Mouse (Mus musculus): ENCODE measurements around the gene Add3.
"Not testable (repeated sequence)": the region's sequence is repeated elsewhere in the genome, so short reads cannot be mapped to it uniquely, and the experiment has no call there.

Add3 gene

GRCm38 (mm10) chr19:53194751-53195520 lies 54.7 kb downstream of the Add3 start:
- DNase-seq: no peak

GRCm38 (mm10) chr19:53196961-53197360 lies 56.7 kb downstream of the Add3 start:
- DNase-seq: no peak

- DNase-seq: no peak
These were observed 57.5 kb downstream of the Add3 start for GRCm38 (mm10) chr19:53197766-53198165.

- no peak for DNase-seq
These were observed 58.7 kb downstream of the Add3 start for GRCm38 (mm10) chr19:53198706-53199572.

GRCm38 (mm10) chr19:53199711-53200110 lies 59.5 kb downstream of the Add3 start:
- DNase-seq: no peak

GRCm38 (mm10) chr19:53202116-53202515 lies 61.9 kb downstream of the Add3 start:
- no peak for DNase-seq

- DNase-seq: no peak
These were observed 66.7 kb downstream of the Add3 start for GRCm38 (mm10) chr19:53206986-53207385.

- DNase-seq: no peak
These were observed 68.6 kb downstream of the Add3 start for GRCm38 (mm10) chr19:53208830-53209229.

- DNase-seq: no peak
These were observed 70.0 kb downstream of the Add3 start for GRCm38 (mm10) chr19:53210251-53210650.

GRCm38 (mm10) chr19:53215352-53215751 lies 75.1 kb downstream of the Add3 start:
- peak in 1 of 2 experiments; percentile 14 for DNase-seq

GRCm38 (mm10) chr19:53216761-53217538 lies 76.7 kb downstream of the Add3 start:
- no peak for DNase-seq

GRCm38 (mm10) chr19:53217837-53218236 lies 77.6 kb downstream of the Add3 start:
- no peak for DNase-seq

GRCm38 (mm10) chr19:53219305-53219704 lies 79.1 kb downstream of the Add3 start:
- DNase-seq: no peak

GRCm38 (mm10) chr19:53221186-53221585 lies 80.9 kb downstream of the Add3 start:
- DNase-seq: no peak

GRCm38 (mm10) chr19:53225249-53226070 lies 85.2 kb downstream of the Add3 start:
- DNase-seq: not testable (repeated sequence)

GRCm38 (mm10) chr19:53226651-53227050 lies 86.4 kb downstream of the Add3 start:
- no peak for DNase-seq

- DNase-seq: no peak
These were observed 88.0 kb downstream of the Add3 start for GRCm38 (mm10) chr19:53228064-53228794.

GRCm38 (mm10) chr19:53230942-53231815 lies 90.9 kb downstream of the Add3 start:
- DNase-seq: no peak

GRCm38 (mm10) chr19:53233586-53233985 lies 93.3 kb downstream of the Add3 start:
- DNase-seq: no peak

GRCm38 (mm10) chr19:53241806-53242205 lies 101.6 kb downstream of the Add3 start:
- DNase-seq: no peak

Data from cerebellum, postnatal 10 days (tissue).